Mouse (Mus musculus) A20 (cell line): Measurements from ENCODE around the gene Jade2.

Source experiments
- DNase-seq: peaks from one replicate; pipeline ENCODE4 v3.0.0-alpha.2; 2011; ENCODE audit warnings: low read depth, low spot score

Jade2 gene

GRCm38 (mm10) chr11:51835598-51835997, 21.9 kb downstream of the Jade2 start:
- no peak for DNase-seq

- DNase-seq: no peak
These were observed 23.4 kb downstream of the Jade2 start for GRCm38 (mm10) chr11:51834067-51834411.

GRCm38 (mm10) chr11:51833393-51834066, 23.9 kb downstream of the Jade2 start:
- DNase-seq: peak; percentile 56

- DNase-seq: no peak
These were observed 24.5 kb downstream of the Jade2 start for GRCm38 (mm10) chr11:51832992-51833391.

- no peak for DNase-seq
These were observed 25.2 kb downstream of the Jade2 start for GRCm38 (mm10) chr11:51831962-51832909.

- DNase-seq: no peak
These were observed 32.5 kb downstream of the Jade2 start for GRCm38 (mm10) chr11:51824867-51825424.

- no peak for DNase-seq
These were observed 33.3 kb downstream of the Jade2 start for GRCm38 (mm10) chr11:51823963-51824753.

- DNase-seq: no peak
These were observed 34.2 kb downstream of the Jade2 start for GRCm38 (mm10) chr11:51823271-51823670.

GRCm38 (mm10) chr11:51822736-51823135, 34.7 kb downstream of the Jade2 start:
- DNase-seq: no peak

GRCm38 (mm10) chr11:51820861-51821260, 36.6 kb downstream of the Jade2 start:
- DNase-seq: peak; percentile 74

- peak; percentile 76 for DNase-seq
These were observed 37.5 kb downstream of the Jade2 start for GRCm38 (mm10) chr11:51819964-51820363.

- no peak for DNase-seq
These were observed 38.6 kb downstream of the Jade2 start for GRCm38 (mm10) chr11:51818837-51819236.

- peak; percentile 93 for DNase-seq
These were observed 39.7 kb downstream of the Jade2 start for GRCm38 (mm10) chr11:51817756-51818155.

- DNase-seq: no peak
These were observed 45.4 kb downstream of the Jade2 start for GRCm38 (mm10) chr11:51812022-51812546.

- DNase-seq: peak; percentile 52
These were observed 46.2 kb downstream of the Jade2 start for GRCm38 (mm10) chr11:51811230-51811629.

- DNase-seq: peak; percentile 76
These were observed 47.7 kb downstream of the Jade2 start for GRCm38 (mm10) chr11:51809632-51810224.

GRCm38 (mm10) chr11:51807108-51807879, 50.2 kb downstream of the Jade2 start:
- no peak for DNase-seq

GRCm38 (mm10) chr11:51805221-51805981, 52.1 kb downstream of the Jade2 start:
- DNase-seq: peak; percentile 91

GRCm38 (mm10) chr11:51800634-51801325, 56.7 kb downstream of the Jade2 start:
- peak; percentile 72 for DNase-seq
